Mouse (Mus musculus) kidney, adult 2 months (tissue): ENCODE data around the gene Fbxo6. TPM values are rescaled to one million over a fixed set of nuclear protein-coding genes. Genes with fewer than 3 reads are reported as not detected.
"Not testable (repeated sequence)": the region's sequence is repeated elsewhere in the genome, so short reads cannot be mapped to it uniquely, and the experiment has no call there.

ENCODE experiments used
- DNase-seq: peaks from one replicate; pipeline ENCODE4 v3.0.0; 2021
- H3K27ac ChIP-seq: fragments of 200-500 bp; 2 replicates; pipeline ENCODE4 v1.5.1; 2012; ENCODE audit warnings: low read depth, low read length, control low read depth, inconsistent platforms; ENCODE audit not compliant: insufficient read depth
- H3K27me3 ChIP-seq: fragments of 200-500 bp; replicated peaks from 2 replicates; pipeline ENCODE4 v1.6.1; 2012; ENCODE audit warnings: mild to moderate bottlenecking, moderate library complexity, low read length, inconsistent platforms; ENCODE audit not compliant: control insufficient read depth, insufficient read depth
- H3K36me3 ChIP-seq: fragments of 200-500 bp; 2 replicates; pipeline ENCODE4 v1.6.1; 2012; ENCODE audit warnings: mild to moderate bottlenecking, moderate library complexity, low read length, inconsistent platforms; ENCODE audit not compliant: control insufficient read depth, insufficient read depth
- H3K4me1 ChIP-seq: fragments of 200-500 bp; 2 replicates; pipeline ENCODE4 v1.6.1; 2011; ENCODE audit warnings: low read length; ENCODE audit not compliant: control insufficient read depth, insufficient read depth
- H3K4me3 ChIP-seq: fragments of 200-500 bp; 2 replicates; pipeline ENCODE4 v1.5.1; 2011; ENCODE audit warnings: mild to moderate bottlenecking, low read depth, low read length, control low read depth; ENCODE audit not compliant: insufficient read depth
- CTCF ChIP-seq: fragments of 200-500 bp; conservative IDR thresholded peaks from 2 replicates; pipeline ENCODE4 v1.5.1; 2011; ENCODE audit warnings: low read depth, mild to moderate bottlenecking, control low read depth, low read length, moderate library complexity, mixed read lengths; ENCODE audit not compliant: insufficient read depth, insufficient read length
- POLR2A ChIP-seq: fragments of 200-500 bp; IDR thresholded peaks from one replicate; pipeline ENCODE4 v1.6.1; 2011; ENCODE audit warnings: low read depth, low read length, control low read depth
- WGBS: fragments of 180-500 bp; shearing (Covaris S2); methylation state at CpG from one replicate; pipeline ENCODE4 v1.1.7; 2018; 5-methylcytosine and 5-hydroxymethylcytosine counted together
- polyA plus RNA-seq: library from polyadenylated mRNA; depleted of rRNA; stranded (reverse); fragments of >200 nt; gene quantifications from 2 replicates; pipeline ENCODE4 v1.2.3, GENCODE M21; 2012

Gene Fbxo6
- polyA plus RNA-seq, 1 experiment = 58.2 TPM

GRCm38 (mm10) chr4:148122694-148123066 is 29.3 kb downstream of the Fbxo6 start:
- DNase-seq = no peak
- Histone ChIP-seq H3K36me3 (no peaks in the 10 kb centered on the region), H3K27me3 (no peaks in the 10 kb centered on the region), H3K4me1 (no peaks in the 10 kb centered on the region), H3K27ac (no peak overlapping the region), H3K4me3 (no peak overlapping the region)
- TF ChIP-seq POLR2A (no peak), CTCF (no peak)
- WGBS = 73% methylated on average over 3 of the region's 3 CpGs

- 25% methylated on average over 6 of the region's 6 CpGs for WGBS
- DNase-seq = no peak
- Histone ChIP-seq H3K4me1 (no peaks in the 10 kb centered on the region), H3K36me3 (no peaks in the 10 kb centered on the region), H3K27me3 (no peaks in the 10 kb centered on the region), H3K4me3 (no peak overlapping the region), H3K27ac (no peak overlapping the region)
- TF ChIP-seq CTCF (no peak), POLR2A (no peak)
These were observed 29.8 kb downstream of the Fbxo6 start for GRCm38 (mm10) chr4:148121982-148122693.

- WGBS = 76% methylated on average over 4 of the region's 4 CpGs
- TF ChIP-seq CTCF (no peak), POLR2A (no peak)
- no peaks in the 10 kb centered on the region for H3K36me3 ChIP-seq
These were observed 30.6 kb downstream of the Fbxo6 start for GRCm38 (mm10) chr4:148121362-148121761.

GRCm38 (mm10) chr4:148120555-148120954 is 31.4 kb downstream of the Fbxo6 start:
- DNase-seq = no peak
- Histone ChIP-seq H3K27me3 (no peaks in the 10 kb centered on the region), H3K27ac (no peak overlapping the region), H3K4me1 (no peaks in the 10 kb centered on the region), H3K36me3 (no peaks in the 10 kb centered on the region), H3K4me3 (no peak overlapping the region)
- TF ChIP-seq POLR2A (no peak), CTCF (no peak)
- WGBS = 62% methylated on average over 9 of the region's 9 CpGs

More at GRCm38 (mm10) chr4:148121362-148121761, 30.6 kb downstream of the Fbxo6 start:
- Histone ChIP-seq H3K4me1 (no peaks in the 10 kb centered on the region), H3K27ac (no peak overlapping the region), H3K4me3 (no peak overlapping the region), H3K27me3 (no peaks in the 10 kb centered on the region)
- DNase-seq = no peak

- WGBS = 73% methylated on average over 9 of the region's 9 CpGs
- H3K27me3 ChIP-seq, H3K36me3 ChIP-seq, H3K4me3 ChIP-seq, H3K4me1 ChIP-seq, DNase-seq, H3K27ac ChIP-seq: not testable (repeated sequence)
These were observed 32.4 kb downstream of the Fbxo6 start for GRCm38 (mm10) chr4:148119578-148119977.

GRCm38 (mm10) chr4:148117392-148117791 is 34.5 kb downstream of the Fbxo6 start:
- DNase-seq = no peak
- WGBS = 71% methylated on average over 4 of the region's 4 CpGs
- Histone ChIP-seq H3K4me1 (no peaks in the 10 kb centered on the region), H3K36me3 (no peaks in the 10 kb centered on the region), H3K27ac (no peak overlapping the region), H3K4me3 (no peak overlapping the region), H3K27me3 (no peaks in the 10 kb centered on the region)
- TF ChIP-seq CTCF (0 out of 2 replicates have a peak, but pooled peaks have one; percentile 12), POLR2A (no peak)

- 79% methylated on average over 4 of the region's 4 CpGs for WGBS
- no peaks in the 10 kb centered on the region for H3K27me3 ChIP-seq
- H3K36me3 ChIP-seq = no peaks in the 10 kb centered on the region
- TF ChIP-seq POLR2A (no peak), CTCF (0 out of 2 replicates have a peak, but pooled peaks have one; percentile 20)
- no peak for DNase-seq
- H3K4me3 ChIP-seq = no peak overlapping the region
- H3K27ac ChIP-seq = no peak overlapping the region
- no peaks in the 10 kb centered on the region for H3K4me1 ChIP-seq
These were observed 35.3 kb downstream of the Fbxo6 start for GRCm38 (mm10) chr4:148116657-148117056.
